Mouse (Mus musculus): Measurements from ENCODE around the gene Erbb4.

The Erbb4 gene

GRCm38 (mm10) chr1:68134450-68134849, 973.4 kb downstream of the Erbb4 start:
- in situ Hi-C loops (cut with MboI; ENCODE audit: unreplicated experiment in 2 of 2): no loop called here

- in situ Hi-C loops (cut with MboI; ENCODE audit: unreplicated experiment in 2 of 2): no loop called here
These were observed 984.3 kb downstream of the Erbb4 start for GRCm38 (mm10) chr1:68123541-68123940.

GRCm38 (mm10) chr1:68120364-68120763, 987.5 kb downstream of the Erbb4 start:
- in situ Hi-C loops (cut with MboI; ENCODE audit: unreplicated experiment in 2 of 2): no loop called here

GRCm38 (mm10) chr1:68115721-68116120, 992.1 kb downstream of the Erbb4 start:
- in situ Hi-C loops (cut with MboI; ENCODE audit: unreplicated experiment in 2 of 2): no loop called here

- in situ Hi-C loops (cut with MboI; ENCODE audit: unreplicated experiment in 2 of 2): no loop called here
These were observed 1001.4 kb downstream of the Erbb4 start for GRCm38 (mm10) chr1:68106543-68106860.

GRCm38 (mm10) chr1:68105834-68106542, 1001.9 kb downstream of the Erbb4 start:
- in situ Hi-C loops (cut with MboI; ENCODE audit: unreplicated experiment in 2 of 2): no loop called here

GRCm38 (mm10) chr1:68089623-68090022, 1018.2 kb downstream of the Erbb4 start:
- in situ Hi-C loops (cut with MboI; ENCODE audit: unreplicated experiment in 2 of 2): no loop called here

- in situ Hi-C loops (cut with MboI; ENCODE audit: unreplicated experiment in 2 of 2): no loop called here
These were observed 1051.4 kb downstream of the Erbb4 start for GRCm38 (mm10) chr1:68056494-68056893.

GRCm38 (mm10) chr1:68054715-68055114, 1053.1 kb downstream of the Erbb4 start:
- in situ Hi-C loops (cut with MboI; ENCODE audit: unreplicated experiment in 2 of 2): no loop called here

GRCm38 (mm10) chr1:68049856-68050255, 1058.0 kb downstream of the Erbb4 start:
- in situ Hi-C loops (cut with MboI; ENCODE audit: unreplicated experiment in 2 of 2): no loop called here

GRCm38 (mm10) chr1:68047139-68047538, 1060.7 kb downstream of the Erbb4 start:
- in situ Hi-C loops (cut with MboI; ENCODE audit: unreplicated experiment in 2 of 2): no loop called here

GRCm38 (mm10) chr1:68046551-68046970, 1061.3 kb downstream of the Erbb4 start:
- in situ Hi-C loops (cut with MboI; ENCODE audit: unreplicated experiment in 2 of 2): no loop called here

GRCm38 (mm10) chr1:68024086-68024940, 1083.5 kb downstream of the Erbb4 start:
- in situ Hi-C loops (cut with MboI; ENCODE audit: unreplicated experiment in 2 of 2): no loop called here

GRCm38 (mm10) chr1:68020020-68020419, 1087.8 kb downstream of the Erbb4 start:
- in situ Hi-C loops (cut with MboI; ENCODE audit: unreplicated experiment in 2 of 2): no loop called here

- in situ Hi-C loops (cut with MboI; ENCODE audit: unreplicated experiment in 2 of 2): no loop called here
These were observed 1088.2 kb downstream of the Erbb4 start for GRCm38 (mm10) chr1:68019618-68020017.
